Mouse (Mus musculus) stomach, postnatal 0 days (tissue): ENCODE results near the gene Fam110c.

ENCODE experiments used
- CTCF ChIP-seq: IDR thresholded peaks from 2 replicates; pipeline ENCODE4 v1.5.1; 2016; ENCODE audit warnings: antibody characterized with exemption, low read depth, mild to moderate bottlenecking, moderate library complexity
- EP300 ChIP-seq: optimal IDR thresholded peaks from 2 replicates; pipeline ENCODE3; 2016; ENCODE audit warnings: antibody characterized with exemption

- TF ChIP-seq EP300, result no peak
- no peak for TF ChIP-seq CTCF
Measured at GRCm38 (mm10) chr12:31052066-31052465, 21.6 kb upstream of the Fam110c start.
